Mouse (Mus musculus): ENCODE data around the gene Pcnx. TPM values are rescaled to one million over a fixed set of nuclear protein-coding genes. Genes with fewer than 3 reads are reported as not detected.

Gene Pcnx
- polyA plus RNA-seq, 1 experiment from 2014 or later: 16.7 TPM

GRCm38 (mm10) chr12:81941191-81941590 lies 81.4 kb downstream of the Pcnx start:
- H3K4me1 ChIP-seq (ENCODE audit: control insufficient read depth, insufficient read depth, low read length): no peaks in the 10 kb centered on the region
- 79% methylated on average over 9 of the region's 9 CpGs for whole genome bisulfite sequencing
- H3K36me3 ChIP-seq (ENCODE audit: control insufficient read depth, insufficient read depth, low read length): 0 out of 2 replicates have a peak, but pooled peaks cover 6% of the 10 kb centered on the region
- H3K9me3 ChIP-seq (ENCODE audit: control insufficient read depth, low read length): no peaks in the 10 kb centered on the region
- no peaks in the 10 kb centered on the region for H3K27me3 ChIP-seq (replicated peaks; ENCODE audit: control insufficient read depth, insufficient read depth, low read length)
- no peak overlapping the region for H3K27ac ChIP-seq (replicated peaks; ENCODE audit: low read depth, low read length)
- ATAC-seq (ENCODE audit: low read depth): no peak
- no peak overlapping the region for H3K4me3 ChIP-seq (ENCODE audit: low read depth, low read length)
- no peak overlapping the region for H3K4me2 ChIP-seq (ENCODE audit: low read depth, low read length)
- DNase-seq (ENCODE audit: low spot score): no peak
- no peak overlapping the region for H3K9ac ChIP-seq (ENCODE audit: low read depth, low read length)

GRCm38 (mm10) chr12:81943331-81944062 lies 83.7 kb downstream of the Pcnx start:
- Histone ChIP-seq H3K9me3 (ENCODE audit: control insufficient read depth, low read length) (no peaks in the 10 kb centered on the region), H3K4me2 (ENCODE audit: low read depth, low read length) (no peak overlapping the region), H3K4me1 (ENCODE audit: control insufficient read depth, insufficient read depth, low read length) (no peaks in the 10 kb centered on the region), H3K4me3 (ENCODE audit: low read depth, low read length) (no peak overlapping the region), H3K27ac (replicated peaks; ENCODE audit: low read depth, low read length) (no peak overlapping the region), H3K27me3 (replicated peaks; ENCODE audit: control insufficient read depth, insufficient read depth, low read length) (no peaks in the 10 kb centered on the region), H3K36me3 (ENCODE audit: control insufficient read depth, insufficient read depth, low read length) (0 out of 2 replicates have a peak, but pooled peaks cover 8% of the 10 kb centered on the region), H3K9ac (ENCODE audit: low read depth, low read length) (no peak overlapping the region)
- DNase-seq (ENCODE audit: low spot score) (no peak), ATAC-seq (ENCODE audit: low read depth) (no peak)
- 77% methylated on average over 12 of the region's 12 CpGs for WGBS

- Histone ChIP-seq H3K27me3 (replicated peaks; ENCODE audit: control insufficient read depth, insufficient read depth, low read length) (no peaks in the 10 kb centered on the region), H3K4me3 (ENCODE audit: low read depth, low read length) (no peak overlapping the region), H3K36me3 (ENCODE audit: control insufficient read depth, insufficient read depth, low read length) (peaks cover 44% of the 10 kb centered on the region), H3K27ac (replicated peaks; ENCODE audit: low read depth, low read length) (no peak overlapping the region), H3K4me1 (ENCODE audit: control insufficient read depth, insufficient read depth, low read length) (no peaks in the 10 kb centered on the region), H3K9me3 (ENCODE audit: control insufficient read depth, low read length) (no peaks in the 10 kb centered on the region), H3K4me2 (ENCODE audit: low read depth, low read length) (no peak overlapping the region), H3K9ac (ENCODE audit: low read depth, low read length) (no peak overlapping the region)
- DNase-seq (ENCODE audit: low spot score) (no peak), ATAC-seq (ENCODE audit: low read depth) (no peak)
- WGBS: 89% methylated on average over 6 of the region's 6 CpGs
These were observed 89.2 kb downstream of the Pcnx start for GRCm38 (mm10) chr12:81949026-81949425.

GRCm38 (mm10) chr12:81950016-81950415 lies 90.2 kb downstream of the Pcnx start:
- Histone ChIP-seq H3K27me3 (replicated peaks; ENCODE audit: control insufficient read depth, insufficient read depth, low read length) (no peaks in the 10 kb centered on the region), H3K4me3 (ENCODE audit: low read depth, low read length) (no peak overlapping the region), H3K4me2 (ENCODE audit: low read depth, low read length) (no peak overlapping the region), H3K36me3 (ENCODE audit: control insufficient read depth, insufficient read depth, low read length) (peaks cover 44% of the 10 kb centered on the region), H3K9ac (ENCODE audit: low read depth, low read length) (no peak overlapping the region), H3K9me3 (ENCODE audit: control insufficient read depth, low read length) (no peaks in the 10 kb centered on the region), H3K4me1 (ENCODE audit: control insufficient read depth, insufficient read depth, low read length) (no peaks in the 10 kb centered on the region), H3K27ac (replicated peaks; ENCODE audit: low read depth, low read length) (no peak overlapping the region)
- 87% methylated on average over 2 of the region's 2 CpGs for WGBS
- DNase-seq (ENCODE audit: low spot score) (no peak), ATAC-seq (ENCODE audit: low read depth) (no peak)

GRCm38 (mm10) chr12:81958351-81958750 lies 98.5 kb downstream of the Pcnx start:
- no peaks in the 10 kb centered on the region for H3K27me3 ChIP-seq (replicated peaks; ENCODE audit: control insufficient read depth, insufficient read depth, low read length)
- WGBS: 93% methylated on average over 4 of the region's 4 CpGs
- peaks cover 38% of the 10 kb centered on the region for H3K36me3 ChIP-seq (ENCODE audit: control insufficient read depth, insufficient read depth, low read length)
- H3K4me1 ChIP-seq (ENCODE audit: control insufficient read depth, insufficient read depth, low read length): no peaks in the 10 kb centered on the region
- no peaks in the 10 kb centered on the region for H3K9me3 ChIP-seq (ENCODE audit: control insufficient read depth, low read length)
- H3K9ac ChIP-seq (ENCODE audit: low read depth, low read length): no peak overlapping the region
- no peak overlapping the region for H3K4me3 ChIP-seq (ENCODE audit: low read depth, low read length)
- no peak overlapping the region for H3K27ac ChIP-seq (replicated peaks; ENCODE audit: low read depth, low read length)
- H3K4me2 ChIP-seq (ENCODE audit: low read depth, low read length): no peak overlapping the region
- DNase-seq (ENCODE audit: low spot score): no peak
- no peak for ATAC-seq (ENCODE audit: low read depth)

GRCm38 (mm10) chr12:81965416-81965815 lies 105.6 kb downstream of the Pcnx start:
- Histone ChIP-seq H3K9me3 (ENCODE audit: control insufficient read depth, low read length) (no peaks in the 10 kb centered on the region), H3K36me3 (ENCODE audit: control insufficient read depth, insufficient read depth, low read length) (peaks cover 71% of the 10 kb centered on the region), H3K27ac (replicated peaks; ENCODE audit: low read depth, low read length) (no peak overlapping the region), H3K4me1 (ENCODE audit: control insufficient read depth, insufficient read depth, low read length) (no peaks in the 10 kb centered on the region), H3K4me3 (ENCODE audit: low read depth, low read length) (no peak overlapping the region), H3K9ac (ENCODE audit: low read depth, low read length) (no peak overlapping the region), H3K27me3 (replicated peaks; ENCODE audit: control insufficient read depth, insufficient read depth, low read length) (no peaks in the 10 kb centered on the region), H3K4me2 (ENCODE audit: low read depth, low read length) (no peak overlapping the region)
- WGBS: 78% methylated on average over 2 of the region's 2 CpGs
- no peak for ATAC-seq (ENCODE audit: low read depth)
- no peak for DNase-seq (ENCODE audit: low spot score)

- Histone ChIP-seq H3K4me1 (ENCODE audit: control insufficient read depth, insufficient read depth, low read length) (no peaks in the 10 kb centered on the region), H3K4me3 (ENCODE audit: low read depth, low read length) (no peak overlapping the region), H3K36me3 (ENCODE audit: control insufficient read depth, insufficient read depth, low read length) (peaks cover 87% of the 10 kb centered on the region), H3K27me3 (replicated peaks; ENCODE audit: control insufficient read depth, insufficient read depth, low read length) (no peaks in the 10 kb centered on the region), H3K9ac (ENCODE audit: low read depth, low read length) (no peak overlapping the region), H3K4me2 (ENCODE audit: low read depth, low read length) (no peak overlapping the region), H3K27ac (replicated peaks; ENCODE audit: low read depth, low read length) (no peak overlapping the region), H3K9me3 (ENCODE audit: control insufficient read depth, low read length) (no peaks in the 10 kb centered on the region)
- WGBS: 78% methylated on average over 19 of the region's 19 CpGs
- DNase-seq (ENCODE audit: low spot score) (no peak), ATAC-seq (ENCODE audit: low read depth) (no peak)
These were observed 111.4 kb downstream of the Pcnx start for GRCm38 (mm10) chr12:81971042-81971883.

GRCm38 (mm10) chr12:81971884-81972362 lies 112.1 kb downstream of the Pcnx start:
- Histone ChIP-seq H3K4me2 (ENCODE audit: low read depth, low read length) (no peak overlapping the region), H3K27ac (replicated peaks; ENCODE audit: low read depth, low read length) (no peak overlapping the region), H3K4me1 (ENCODE audit: control insufficient read depth, insufficient read depth, low read length) (no peaks in the 10 kb centered on the region), H3K27me3 (replicated peaks; ENCODE audit: control insufficient read depth, insufficient read depth, low read length) (no peaks in the 10 kb centered on the region), H3K4me3 (ENCODE audit: low read depth, low read length) (no peak overlapping the region), H3K36me3 (ENCODE audit: control insufficient read depth, insufficient read depth, low read length) (peaks cover 88% of the 10 kb centered on the region), H3K9ac (ENCODE audit: low read depth, low read length) (no peak overlapping the region), H3K9me3 (ENCODE audit: control insufficient read depth, low read length) (no peaks in the 10 kb centered on the region)
- no peak for DNase-seq (ENCODE audit: low spot score)
- WGBS: 79% methylated on average over 8 of the region's 8 CpGs
- ATAC-seq (ENCODE audit: low read depth): no peak; the same call in 1 of the 2 replicates
